Mouse (Mus musculus) brain, embryonic 14.5 days (tissue): ENCODE results near the gene Notch2.

Experiments used
- CTCF ChIP-seq: fragments of 200-500 bp; IDR thresholded peaks from 2 replicates; pipeline ENCODE4 v1.5.1; 2012; ENCODE audit warnings: inconsistent platforms, mild to moderate bottlenecking, moderate library complexity, borderline replicate concordance; ENCODE audit not compliant: insufficient read depth, insufficient read length; ENCODE audit errors: extremely low read depth
- POLR2A ChIP-seq: fragments of 200-500 bp; IDR thresholded peaks from 2 replicates; pipeline ENCODE4 v1.6.1; 2012; ENCODE audit warnings: mild to moderate bottlenecking, inconsistent platforms, borderline replicate concordance; ENCODE audit not compliant: poor library complexity, insufficient read depth, insufficient read length, severe bottlenecking; ENCODE audit errors: extremely low read depth

GRCm38 (mm10) chr3:98141456-98141855 lies 128.1 kb downstream of the Notch2 start:
- no peak for TF ChIP-seq CTCF
- no peak for TF ChIP-seq POLR2A
